21 mouse cellular contexts compared by ENCODE assay signal in genomic region chr10:91804870-91805269, GRCm38 (mm10).
"Had no signal": no experiment of that assay in that cellular context is flagged by ENCODE, and none has a peak within 500 bp of the region (broad histone marks: within the 10 kb centered on the region; RNA-seq: fewer than 3 reads in every experiment).

No protein-coding gene starts in this region.

- H3K4me1 ChIP-seq: lung, embryonic 15.5 days; midbrain, embryonic 10.5 days; midbrain, embryonic 12.5 days; neural tube, embryonic 13.5 days; neural tube, embryonic 15.5 days had no signal

- DNase-seq: liver, postnatal 0 days; lung, adult 2 months; lung, postnatal 14 days; lung, postnatal 36 days; midbrain, embryonic 14.5 days; retina, postnatal 1 day; right cerebral cortex, adult 18-20 months; right cerebral cortex, postnatal 25 days; right cerebral cortex, postnatal 4 days; spleen, adult 18-20 months; thymus, adult 18-20 months; thymus, postnatal 14 days; thymus, postnatal 36 days had no signal

- H3K4me3 ChIP-seq: lung, embryonic 15.5 days; midbrain, embryonic 10.5 days; midbrain, embryonic 12.5 days; myocyte; neural tube, embryonic 13.5 days; neural tube, embryonic 15.5 days had no signal

- H3K4me2 ChIP-seq: lung, embryonic 15.5 days; midbrain, embryonic 12.5 days; neural tube, embryonic 13.5 days; neural tube, embryonic 15.5 days had no signal

- H3K9ac ChIP-seq: liver, postnatal 0 days; lung, embryonic 15.5 days; midbrain, embryonic 12.5 days; neural tube, embryonic 13.5 days; neural tube, embryonic 15.5 days had no signal

- H3K9me3 ChIP-seq: lung, embryonic 15.5 days; midbrain, embryonic 10.5 days; midbrain, embryonic 12.5 days; neural tube, embryonic 13.5 days; neural tube, embryonic 15.5 days had no signal

- H3K36me3 ChIP-seq: lung, embryonic 15.5 days; midbrain, embryonic 10.5 days; midbrain, embryonic 12.5 days; neural tube, embryonic 13.5 days; neural tube, embryonic 15.5 days had no signal

- ATAC-seq: liver, postnatal 0 days; lung, postnatal 0 days; midbrain, embryonic 16.5 days had no signal

- H3K27me3 ChIP-seq: lung, embryonic 15.5 days; midbrain, embryonic 12.5 days; neural tube, embryonic 13.5 days; neural tube, embryonic 15.5 days had no signal

- H3K27ac ChIP-seq: lung, embryonic 15.5 days; midbrain, embryonic 10.5 days; midbrain, embryonic 12.5 days; neural tube, embryonic 13.5 days; neural tube, embryonic 15.5 days had no signal
